Mouse (Mus musculus) limb, embryonic 14.5 days (tissue): ENCODE data around the gene Sctr. TPM values are rescaled to one million over a fixed set of nuclear protein-coding genes. Genes with fewer than 3 reads are reported as not detected.

ENCODE experiments used
- ATAC-seq: fragments of 200-750 bp; cut with Nextera tagmentation; 2 replicates; pipeline ENCODE4 v1.8.0; 2017; ENCODE audit warnings: low read depth, moderate number of reproducible peaks, moderate TSS enrichment; ENCODE audit not compliant: low FRiP score
- DNase-seq: peaks from one replicate; pipeline ENCODE4 v3.0.0-alpha.2; 2015; ENCODE audit warnings: low spot score
- H3K27ac ChIP-seq: fragments of 300-500 bp; sonication (generic); replicated peaks from 2 replicates; pipeline ENCODE4 v1.5.1; 2014; ENCODE audit warnings: low read depth, mild to moderate bottlenecking, low read length, moderate library complexity, mixed read lengths
- H3K27me3 ChIP-seq: fragments of 300-500 bp; sonication (generic); 2 replicates; pipeline ENCODE4 v1.6.1; 2014; ENCODE audit warnings: low read length, mixed read lengths; ENCODE audit not compliant: control insufficient read depth, insufficient read depth
- H3K36me3 ChIP-seq: fragments of 300-500 bp; sonication (generic); 2 replicates; pipeline ENCODE4 v1.6.1; 2014; ENCODE audit warnings: mild to moderate bottlenecking, low read length, moderate library complexity, mixed read lengths; ENCODE audit not compliant: control insufficient read depth, insufficient read depth
- H3K4me1 ChIP-seq: fragments of 300-500 bp; sonication (generic); 2 replicates; pipeline ENCODE4 v1.6.1; 2014; ENCODE audit warnings: antibody characterized with exemption, low read length, mixed read lengths; ENCODE audit not compliant: control insufficient read depth, insufficient read depth
- H3K4me2 ChIP-seq: fragments of 300-500 bp; sonication (generic); replicated peaks from 2 replicates; pipeline ENCODE4 v1.6.1; 2014; ENCODE audit warnings: low read depth, mild to moderate bottlenecking, low read length, moderate library complexity; ENCODE audit not compliant: severe bottlenecking
- H3K4me3 ChIP-seq: fragments of 300-500 bp; sonication (generic); replicated peaks from 2 replicates; pipeline ENCODE4 v1.5.1; 2014; ENCODE audit warnings: low read length
- H3K9ac ChIP-seq: fragments of 300-500 bp; sonication (generic); 2 replicates; pipeline ENCODE4 v1.6.1; 2014; ENCODE audit warnings: mild to moderate bottlenecking, low read depth, low read length, moderate library complexity; ENCODE audit not compliant: severe bottlenecking
- H3K9me3 ChIP-seq: fragments of 300-500 bp; sonication (generic); 2 replicates; pipeline ENCODE4 v1.6.1; 2016; ENCODE audit warnings: low read length; ENCODE audit not compliant: control insufficient read depth
- POLR2A ChIP-seq: fragments of 200-500 bp; IDR thresholded peaks from 2 replicates; pipeline ENCODE4 v1.8.0; 2012; ENCODE audit warnings: inconsistent platforms, mild to moderate bottlenecking, moderate library complexity, borderline replicate concordance; ENCODE audit not compliant: insufficient read depth, insufficient read length; ENCODE audit errors: extremely low read depth
- WGBS: fragments of 180-500 bp; shearing (Covaris S2); extraction: QIAGEN DNeasy Blood & Tissue Kit; methylation state at CpG from one replicate; pipeline ENCODE4 v1.1.7; 2014; 5-methylcytosine and 5-hydroxymethylcytosine counted together
- polyA plus RNA-seq, 2 experiments: library from polyadenylated mRNA; depleted of rRNA in 1 of 2; stranded (reverse) in 1 of 2; unstranded in 1 of 2; fragments of >200 nt; fragmentation: Nextera tagmentation in 1 of 2; extraction: Ambion mirVana in 1 of 2; gene quantifications; 2 replicates each; pipeline versions ENCODE4 v1.2.1 to v1.2.3; 2012 to 2014

Sctr gene
- polyA plus RNA-seq, 2 experiments = 0.29 to 0.55 TPM

DNA sequence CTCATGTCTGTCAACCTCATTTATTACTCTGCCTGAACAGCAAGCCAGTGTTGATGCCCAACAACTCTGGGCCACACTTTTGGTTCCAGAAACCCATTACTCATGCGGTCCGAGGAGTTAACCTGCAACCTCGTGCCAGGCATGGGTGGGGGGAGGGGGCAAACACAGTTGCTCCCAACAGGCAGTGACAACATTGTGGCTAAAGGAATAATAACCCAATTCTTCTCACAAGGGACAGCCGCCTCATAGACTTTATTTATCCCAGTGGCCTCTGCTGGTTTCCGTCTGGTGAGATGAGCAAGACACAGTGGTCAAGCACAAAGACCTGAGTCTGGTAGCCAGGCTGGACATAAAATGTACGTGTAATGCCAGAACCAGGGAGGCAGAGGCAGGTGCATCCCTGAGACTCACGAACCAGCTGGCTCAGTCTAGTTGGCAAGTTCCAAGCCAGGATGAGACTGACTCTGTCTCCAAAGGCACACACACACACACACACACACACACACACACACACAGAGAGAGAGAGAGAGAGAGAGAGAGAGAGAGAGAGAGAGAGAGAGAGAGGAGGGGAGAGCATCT lies 28.9 kb downstream of the Sctr start:
- Histone ChIP-seq H3K4me3 (no peak overlapping the region), H3K27me3 (no peaks in the 10 kb centered on the region), H3K27ac (no peak overlapping the region), H3K9ac (no peak overlapping the region), H3K4me1 (no peaks in the 10 kb centered on the region), H3K36me3 (no peaks in the 10 kb centered on the region), H3K9me3 (no peaks in the 10 kb centered on the region), H3K4me2 (no peak overlapping the region)
- 72% methylated on average over 7 of the region's 7 CpGs for WGBS
- DNase-seq = no peak
- no peak for TF ChIP-seq POLR2A
- ATAC-seq = no peak

- Histone ChIP-seq H3K27ac (no peak overlapping the region), H3K4me3 (no peak overlapping the region), H3K4me1 (no peaks in the 10 kb centered on the region), H3K9ac (no peak overlapping the region), H3K27me3 (no peaks in the 10 kb centered on the region), H3K4me2 (no peak overlapping the region), H3K36me3 (no peaks in the 10 kb centered on the region), H3K9me3 (no peaks in the 10 kb centered on the region)
- no peak for TF ChIP-seq POLR2A
- ATAC-seq = no peak
- DNase-seq = no peak
- 71% methylated on average over 9 of the region's 9 CpGs for WGBS
Measured at GRCm38 (mm10) chr1:120037021-120037683, 30.5 kb downstream of the Sctr start.

GRCm38 (mm10) chr1:120038594-120038993 lies 31.9 kb downstream of the Sctr start:
- no peak overlapping the region for H3K9ac ChIP-seq
- H3K4me2 ChIP-seq = no peak overlapping the region
- DNase-seq (no peak), ATAC-seq (no peak)
- H3K27ac ChIP-seq = no peak overlapping the region
- no peak overlapping the region for H3K4me3 ChIP-seq
- H3K36me3 ChIP-seq = no peaks in the 10 kb centered on the region
- no peaks in the 10 kb centered on the region for H3K4me1 ChIP-seq
- H3K27me3 ChIP-seq = no peaks in the 10 kb centered on the region
- TF ChIP-seq POLR2A = no peak
- no peaks in the 10 kb centered on the region for H3K9me3 ChIP-seq
- 84% methylated on average over 9 of the region's 9 CpGs for WGBS

DNA sequence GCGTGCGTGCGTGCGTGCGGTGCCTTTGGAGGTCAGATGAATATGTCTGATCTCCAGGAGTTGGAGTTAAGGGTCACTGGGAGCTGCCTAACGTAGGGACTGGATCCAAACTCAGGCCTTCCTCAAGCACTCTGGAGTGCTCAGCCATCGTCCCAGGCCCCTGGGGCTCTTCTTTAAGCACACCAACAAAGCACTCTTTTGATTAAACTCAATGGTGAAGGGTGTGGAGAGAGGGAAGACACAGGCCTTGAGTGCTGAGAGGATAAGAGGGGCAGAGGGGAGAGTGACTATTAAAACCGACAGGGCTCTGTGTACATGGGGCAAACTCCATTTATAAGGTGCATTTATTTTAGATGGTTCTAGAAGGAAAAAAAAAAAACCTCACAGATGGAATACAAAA lies 35.7 kb downstream of the Sctr start:
- 73% methylated on average over 8 of the region's 8 CpGs for WGBS
- Histone ChIP-seq H3K9me3 (no peaks in the 10 kb centered on the region), H3K4me2 (no peak overlapping the region), H3K27me3 (no peaks in the 10 kb centered on the region), H3K9ac (no peak overlapping the region), H3K27ac (no peak overlapping the region), H3K36me3 (no peaks in the 10 kb centered on the region), H3K4me1 (no peaks in the 10 kb centered on the region), H3K4me3 (no peak overlapping the region)
- no peak for TF ChIP-seq POLR2A
- no peak for DNase-seq
- no peak for ATAC-seq

GRCm38 (mm10) chr1:120044584-120044983 lies 37.9 kb downstream of the Sctr start:
- Histone ChIP-seq H3K9ac (no peak overlapping the region), H3K36me3 (no peaks in the 10 kb centered on the region), H3K27me3 (no peaks in the 10 kb centered on the region), H3K27ac (no peak overlapping the region), H3K4me1 (no peaks in the 10 kb centered on the region), H3K4me2 (no peak overlapping the region), H3K9me3 (no peaks in the 10 kb centered on the region), H3K4me3 (no peak overlapping the region)
- no peak for TF ChIP-seq POLR2A
- ATAC-seq (no peak), DNase-seq (no peak)
- 82% methylated on average over 15 of the region's 16 CpGs for WGBS

- Histone ChIP-seq H3K36me3 (no peaks in the 10 kb centered on the region), H3K27me3 (no peaks in the 10 kb centered on the region), H3K27ac (no peak overlapping the region), H3K9ac (no peak overlapping the region), H3K4me3 (no peak overlapping the region), H3K9me3 (no peaks in the 10 kb centered on the region), H3K4me1 (no peaks in the 10 kb centered on the region), H3K4me2 (no peak overlapping the region)
- no peak for DNase-seq
- no peak for TF ChIP-seq POLR2A
- ATAC-seq = no peak
Measured at GRCm38 (mm10) chr1:120047325-120047724, 40.6 kb downstream of the Sctr start.
